Mouse (Mus musculus): Measurements from ENCODE around the gene Clec2d.

DNA sequence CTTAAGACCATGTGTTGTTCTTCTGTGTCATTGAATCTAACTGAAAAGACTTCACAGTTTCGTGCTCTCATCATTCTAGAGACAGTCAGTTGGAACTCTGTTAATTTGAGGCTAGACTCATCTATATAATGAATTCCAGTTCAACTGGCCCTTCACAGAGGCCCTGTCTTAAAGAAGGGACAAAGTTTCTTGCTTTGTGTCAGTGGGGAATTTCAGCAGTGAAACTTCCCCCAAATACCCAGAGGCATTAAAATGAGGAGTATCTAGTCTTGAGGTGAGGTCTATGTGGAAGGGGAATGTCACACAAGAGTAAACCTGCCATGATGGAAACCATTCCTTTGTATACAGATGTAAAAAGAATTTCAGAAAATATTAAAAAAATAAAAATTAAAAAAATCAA is 21.9 kb downstream of the Clec2d start:
- TF ChIP-seq POLR2A (IDR thresholded peaks at IDR 0.05; ENCODE audit: control insufficient read depth in 1 of 2, insufficient read depth in 1 of 2, low read depth in 1 of 2, low read length in 2 of 2, poor library complexity in 1 of 2) (no peak), UBTF (IDR thresholded peaks at IDR 0.05; ENCODE audit: borderline replicate concordance, insufficient read depth, low read depth, low read length) (no peak), USF1 (IDR thresholded peaks at IDR 0.05; ENCODE audit: low read depth, low read length) (no peak), TBP (IDR thresholded peaks at IDR 0.05; ENCODE audit: low read depth, low read length) (no peak), EP300 (IDR thresholded peaks at IDR 0.05; ENCODE audit: low read depth in 1 of 2, low read length in 2 of 2) (no peak), CTCF (IDR thresholded peaks at IDR 0.05 in 2 of 3, conservative IDR thresholded peaks at IDR 0.05 in 1 of 3; ENCODE audit: control insufficient read depth in 1 of 3, insufficient read depth in 1 of 3, low read depth in 2 of 3, low read length in 3 of 3, poor library complexity in 1 of 3, severe bottlenecking in 1 of 3) (no peak), ZNF384 (IDR thresholded peaks at IDR 0.05; ENCODE audit: low read depth, low read length) (no peak), NRF1 (IDR thresholded peaks at IDR 0.05; ENCODE audit: insufficient read depth, low read depth, low read length, poor library complexity, severe bottlenecking) (no peak), E2F4 (IDR thresholded peaks at IDR 0.05; ENCODE audit: borderline replicate concordance, low read depth, low read length) (no peak), ZMIZ1 (IDR thresholded peaks at IDR 0.05; ENCODE audit: low read depth, low read length) (no peak), HCFC1 (IDR thresholded peaks at IDR 0.05; ENCODE audit: low read depth, low read length) (no peak), SIN3A (IDR thresholded peaks at IDR 0.05; ENCODE audit: low read length) (no peak), GATA1 (IDR thresholded peaks at IDR 0.05; ENCODE audit: low read depth, low read length) (no peak), ELF1 (IDR thresholded peaks at IDR 0.05; ENCODE audit: low read depth, low read length) (no peak)
